Mouse (Mus musculus) E14TG2a.4 (cell line): ENCODE results near the gene Ubn1.

Experiments
- H3K27me3 ChIP-seq: 2 replicates; pipeline ENCODE4 v1.6.1; 2014; ENCODE audit warnings: low read length, control low read depth; ENCODE audit not compliant: insufficient read depth
- H3K36me3 ChIP-seq: 2 replicates; pipeline ENCODE4 v1.6.1; 2014; ENCODE audit warnings: low read length, control low read depth; ENCODE audit not compliant: insufficient read depth
- H3K4me1 ChIP-seq: replicated peaks from 2 replicates; pipeline ENCODE4 v1.6.1; 2014; ENCODE audit warnings: low read depth, low read length, control low read depth
- H3K4me3 ChIP-seq: replicated peaks from 2 replicates; pipeline ENCODE4 v1.5.1; 2014; ENCODE audit warnings: mild to moderate bottlenecking, low read length
- H3K9me3 ChIP-seq: 2 replicates; pipeline ENCODE4 v1.6.1; 2014; ENCODE audit warnings: low read length, control low read depth
- CTCF ChIP-seq: conservative IDR thresholded peaks from 2 replicates; pipeline ENCODE4 v1.5.1; 2014; ENCODE audit warnings: low read length
- NANOG ChIP-seq: IDR thresholded peaks from 2 replicates; pipeline ENCODE4 v1.6.1; 2014; ENCODE audit warnings: borderline replicate concordance, low read length, mixed read lengths
- POU5F1 ChIP-seq: IDR thresholded peaks from 2 replicates; pipeline ENCODE4 v1.6.1; 2014; ENCODE audit warnings: low read length, borderline replicate concordance

Gene Ubn1

DNA sequence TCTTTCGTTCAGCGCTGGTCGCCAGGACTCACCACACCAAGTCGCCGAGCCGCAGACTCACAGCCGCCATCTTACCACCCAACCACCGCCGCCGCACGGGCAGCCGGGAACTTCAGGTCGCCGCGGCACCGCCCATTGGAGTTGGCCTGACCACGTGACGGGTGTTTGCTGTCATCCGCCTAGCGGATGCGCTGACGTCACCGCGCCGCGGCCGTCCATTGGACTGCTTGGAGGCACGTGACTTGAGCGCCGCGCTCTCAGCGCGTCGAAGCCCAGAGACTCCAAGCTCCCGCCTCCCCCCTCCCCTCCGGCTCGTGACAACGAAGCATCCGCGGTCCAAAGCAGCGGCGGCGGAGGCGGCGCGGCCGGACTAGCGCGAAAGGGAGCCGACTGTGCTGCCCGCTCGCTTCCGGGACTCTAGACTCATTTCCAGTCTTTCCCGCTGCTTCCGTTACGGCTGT lies at the start of gene Ubn1, which contains the start of gene Glyr1:
Gene Ubn1, plus strand, starts transcription at position 284 of the 461 bp plus-strand sequence.
Gene Glyr1, minus strand, starts transcription at position 90 of the 461 bp plus-strand sequence.
- TF ChIP-seq POU5F1: no peak
- no peak for TF ChIP-seq NANOG
- TF ChIP-seq CTCF: no peak
- Histone ChIP-seq H3K27me3 (no peaks in the 10 kb centered on the region), H3K9me3 (no peaks in the 10 kb centered on the region), H3K4me3 (peak within 1 kb of the TSS; percentile 99), H3K4me1 (peaks cover 28% of the 10 kb centered on the region), H3K36me3 (peaks cover 55% of the 10 kb centered on the region)

DNA sequence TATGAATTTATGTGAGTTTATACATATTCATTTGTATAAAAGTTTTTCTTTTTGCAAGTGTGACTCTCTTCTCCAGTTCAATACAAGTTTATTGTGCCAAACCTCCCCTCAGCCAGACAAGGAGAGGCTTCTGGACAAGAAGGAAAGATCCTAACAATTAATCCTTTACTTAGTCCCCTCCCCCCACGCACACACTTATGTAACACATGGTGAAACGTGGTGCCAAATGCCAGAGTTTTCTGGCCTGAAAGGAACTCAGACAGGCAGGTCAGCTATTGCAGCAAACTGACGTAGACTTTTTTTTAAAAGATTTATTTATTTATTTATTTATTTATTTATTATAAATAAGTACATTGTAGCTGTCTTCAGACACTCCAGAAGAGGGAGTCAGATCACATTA lies 49.2 kb upstream of the Ubn1 start:
- Histone ChIP-seq H3K36me3 (no peaks in the 10 kb centered on the region), H3K27me3 (no peaks in the 10 kb centered on the region), H3K9me3 (no peaks in the 10 kb centered on the region), H3K4me3 (no peak overlapping the region), H3K4me1 (peaks cover 5% of the 10 kb centered on the region; the same call in 1 of the 2 replicates)
- no peak for TF ChIP-seq POU5F1
- no peak for TF ChIP-seq CTCF
- TF ChIP-seq NANOG: no peak

DNA sequence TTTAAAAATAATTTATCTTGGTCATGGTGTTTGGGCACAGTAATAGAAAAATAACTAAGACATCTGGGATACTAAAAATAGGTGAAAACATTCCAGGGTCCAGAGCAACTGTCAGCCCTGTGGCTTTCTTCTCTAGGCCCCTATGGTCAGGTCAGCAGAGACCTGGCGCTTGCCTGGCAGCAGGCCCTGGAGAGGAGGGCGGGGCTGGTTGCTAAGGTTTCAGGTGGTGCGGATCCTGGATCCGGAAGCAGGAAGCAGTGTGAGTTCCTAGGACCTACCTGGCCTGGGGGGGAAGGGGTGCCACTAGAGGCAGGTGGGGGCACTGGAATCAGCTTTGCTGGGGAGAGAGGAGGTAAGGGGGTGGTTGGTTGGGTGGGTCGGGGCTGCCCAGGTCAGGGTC lies 42.8 kb upstream of the Ubn1 start, which contains the start of gene Smim22:
Gene Smim22, plus strand, starts transcription at position 222 of the 400 bp plus-strand sequence.
- Histone ChIP-seq H3K4me1 (peaks cover 51% of the 10 kb centered on the region), H3K36me3 (peaks cover 39% of the 10 kb centered on the region), H3K9me3 (no peaks in the 10 kb centered on the region), H3K27me3 (no peaks in the 10 kb centered on the region), H3K4me3 (peak within 1 kb of the TSS; percentile 39)
- TF ChIP-seq CTCF (no peak), POU5F1 (no peak), NANOG (no peak)

DNA sequence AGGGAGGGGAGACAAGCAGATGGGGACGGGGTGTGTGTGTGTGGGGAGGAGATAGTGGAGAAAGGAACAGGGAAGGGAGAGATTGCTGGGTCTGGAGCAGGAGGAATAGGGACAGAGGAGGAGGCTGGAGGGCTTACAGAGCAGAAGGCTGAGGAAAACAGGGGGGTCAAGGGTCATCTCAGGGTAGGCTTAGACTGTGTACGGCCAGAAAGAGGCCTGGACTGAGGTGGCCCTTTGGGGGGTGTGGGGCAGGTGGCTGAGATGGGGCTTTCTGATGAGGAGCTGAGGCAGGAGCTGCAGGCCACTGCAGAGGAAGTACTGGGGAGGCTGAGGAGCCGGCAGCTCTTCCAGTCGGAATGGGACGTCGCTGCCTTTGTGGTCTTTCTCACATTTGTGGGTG lies 42.4 kb upstream of the Ubn1 start:
- TF ChIP-seq NANOG (no peak), CTCF (no peak), POU5F1 (no peak)
- Histone ChIP-seq H3K27me3 (no peaks in the 10 kb centered on the region), H3K4me3 (peak overlapping the region; percentile 39), H3K4me1 (peaks cover 55% of the 10 kb centered on the region), H3K36me3 (peaks cover 39% of the 10 kb centered on the region), H3K9me3 (no peaks in the 10 kb centered on the region)

DNA sequence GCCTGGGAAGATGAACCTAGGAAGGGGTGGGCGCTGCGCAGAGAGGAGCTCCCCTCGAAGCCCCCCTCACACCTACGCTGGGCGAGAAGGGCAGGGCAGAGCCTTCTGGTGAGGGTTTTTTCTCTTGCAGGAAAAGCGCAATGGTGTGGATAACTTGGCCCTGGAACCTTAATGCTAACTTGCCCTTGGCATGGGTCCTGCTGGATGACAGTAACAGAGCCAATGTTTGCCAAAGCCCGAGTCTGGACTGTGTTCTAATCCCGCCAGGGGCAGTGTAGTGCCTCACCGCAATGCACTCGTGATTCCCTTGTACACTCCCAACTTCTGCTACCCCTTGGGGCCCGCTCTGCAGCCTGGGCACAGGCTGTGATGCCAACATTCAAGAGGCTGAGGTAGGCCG lies 41.8 kb upstream of the Ubn1 start:
- Histone ChIP-seq H3K4me1 (peaks cover 60% of the 10 kb centered on the region), H3K36me3 (peaks cover 39% of the 10 kb centered on the region), H3K9me3 (no peaks in the 10 kb centered on the region), H3K4me3 (peak overlapping the region; percentile 39; the same call in 1 of the 2 replicates), H3K27me3 (no peaks in the 10 kb centered on the region)
- TF ChIP-seq CTCF (no peak), NANOG (no peak), POU5F1 (no peak)

DNA sequence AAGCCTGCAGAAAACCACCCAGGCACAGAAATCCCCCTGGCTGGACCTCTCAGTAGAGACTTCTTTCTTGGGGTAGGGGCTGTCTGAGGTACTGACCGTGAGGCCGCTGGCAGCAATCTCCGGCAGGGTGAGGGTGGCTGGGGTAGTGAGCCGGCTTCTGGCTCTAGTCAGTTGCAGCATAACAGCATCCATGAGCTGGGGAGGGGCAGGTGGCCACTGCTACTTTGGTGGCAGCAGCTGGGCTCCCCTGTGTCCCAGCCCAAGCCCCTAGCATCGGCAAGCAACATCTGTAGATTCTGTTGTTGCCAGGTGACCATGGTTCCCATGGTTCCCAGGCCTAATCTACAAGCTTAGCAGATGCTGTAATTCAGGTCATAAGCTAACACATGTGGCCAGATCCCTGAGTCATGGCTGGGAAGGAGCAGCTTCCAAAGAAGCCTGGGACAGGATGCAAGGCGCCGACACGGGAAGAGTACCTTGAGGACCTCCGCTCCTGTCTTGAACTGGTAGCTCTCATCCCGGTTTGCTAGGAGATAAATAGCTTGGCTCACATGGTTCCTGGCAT lies 39.4 kb upstream of the Ubn1 start:
- no peaks in the 10 kb centered on the region for H3K9me3 ChIP-seq
- no peak for TF ChIP-seq NANOG
- TF ChIP-seq CTCF: no peak
- no peak for TF ChIP-seq POU5F1
- peaks cover 77% of the 10 kb centered on the region for H3K4me1 ChIP-seq
- peaks cover 6% of the 10 kb centered on the region; the same call in 1 of the 2 replicates for H3K27me3 ChIP-seq
- H3K36me3 ChIP-seq: peaks cover 53% of the 10 kb centered on the region
- no peak overlapping the region for H3K4me3 ChIP-seq

DNA sequence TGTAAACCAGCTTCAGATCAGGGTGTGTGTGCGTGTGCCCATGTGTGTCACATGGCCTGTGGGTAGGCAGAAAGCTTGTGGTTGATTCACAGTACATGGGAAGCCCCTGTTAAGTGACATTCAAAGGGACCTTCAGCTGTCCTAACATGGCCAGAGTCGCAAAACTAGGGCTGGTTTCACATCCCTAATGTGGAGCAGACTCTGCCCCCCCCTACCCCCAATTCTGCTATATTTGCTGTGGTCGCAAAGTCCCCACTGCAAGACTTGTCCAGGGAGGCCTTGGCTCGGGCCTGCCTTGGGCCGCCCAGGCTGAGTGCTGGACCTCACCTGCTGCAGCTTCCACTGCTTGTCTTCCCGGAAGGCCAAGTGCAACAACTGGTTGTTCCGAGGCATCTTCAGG lies 38.6 kb upstream of the Ubn1 start:
- Histone ChIP-seq H3K36me3 (peaks cover 61% of the 10 kb centered on the region), H3K4me1 (peaks cover 80% of the 10 kb centered on the region), H3K4me3 (no peak overlapping the region), H3K9me3 (no peaks in the 10 kb centered on the region), H3K27me3 (peaks cover 6% of the 10 kb centered on the region; the same call in 1 of the 2 replicates)
- no peak for TF ChIP-seq POU5F1
- no peak for TF ChIP-seq NANOG
- no peak for TF ChIP-seq CTCF

DNA sequence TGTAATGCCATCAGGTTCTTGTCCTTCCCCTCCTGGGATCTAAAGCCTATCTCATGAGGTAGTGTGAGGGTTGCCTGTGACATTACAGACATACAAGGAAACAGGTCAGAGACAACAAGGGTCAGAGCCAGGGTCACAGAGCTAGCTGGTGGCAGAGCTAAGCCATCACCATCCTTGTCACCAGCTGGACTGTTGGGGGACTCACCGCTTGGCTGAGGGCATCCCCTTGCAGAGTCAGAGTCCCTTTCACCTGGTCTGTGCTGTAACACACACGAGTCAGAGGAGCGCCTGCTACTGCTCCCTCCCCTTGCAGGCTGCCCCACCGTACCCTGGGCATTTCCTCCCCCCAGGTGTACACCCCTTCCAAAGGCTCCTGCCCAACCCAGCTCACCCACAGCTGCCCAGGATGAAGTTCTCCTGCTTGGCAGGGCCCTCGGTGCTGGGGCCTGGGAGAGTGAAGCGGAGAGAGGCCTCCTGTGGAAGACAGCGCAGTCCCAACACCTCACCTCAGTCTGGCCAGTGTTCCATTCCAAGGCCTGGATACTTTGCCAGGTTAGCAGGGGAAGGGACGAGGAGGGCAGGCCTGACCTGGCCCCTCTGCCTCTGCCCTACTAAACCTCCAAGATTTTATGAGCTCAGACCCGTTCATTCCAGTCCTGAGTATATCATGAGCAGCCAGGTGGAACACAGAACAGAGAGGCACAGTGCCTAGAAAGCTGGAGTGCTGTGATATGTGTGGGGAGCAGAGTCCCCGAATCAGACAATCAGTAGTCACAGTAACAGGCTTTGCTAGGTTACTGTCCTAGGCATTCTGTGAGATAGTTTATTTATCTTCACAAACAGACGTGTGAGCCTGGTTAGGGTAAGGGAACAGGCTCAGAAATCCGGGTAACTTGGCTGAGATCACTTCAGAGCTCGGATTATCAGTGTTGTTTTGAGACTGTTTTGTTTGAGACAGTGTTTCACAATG lies 37.5 kb upstream of the Ubn1 start:
- Histone ChIP-seq H3K9me3 (no peaks in the 10 kb centered on the region), H3K27me3 (peaks cover 6% of the 10 kb centered on the region; the same call in 1 of the 2 replicates), H3K4me1 (peaks cover 71% of the 10 kb centered on the region), H3K36me3 (peaks cover 72% of the 10 kb centered on the region), H3K4me3 (peak overlapping the region; percentile 89)
- no peak for TF ChIP-seq NANOG
